Mouse (Mus musculus) layer of hippocampus, postnatal 14 days (tissue): ENCODE data around the gene Mcub. TPM values are rescaled to one million over a fixed set of nuclear protein-coding genes. Genes with fewer than 3 reads are reported as not detected.
A peak's percentile ranks its signal among the peaks of the same experiment; 100 is the strongest.

ENCODE experiments used
- DNase-seq, 2 experiments: peaks; one replicate each; pipeline ENCODE4 v3.0.0; 2021 to 2022; ENCODE audit warnings: low spot score in 2 of 2, mixed read lengths in 1 of 2
- long read RNA-seq, 2 experiments: library from polyadenylated mRNA; stranded (forward); transcript quantifications; one replicate each; pipeline ENCODE4 v2.0.0; 2021
- total RNA-seq, 2 experiments: library from RNA; stranded (reverse); gene quantifications; 2 replicates each; pipeline ENCODE4 v1.2.3; 2021

Gene Mcub
- 1 to 10 TPM; 4.7 to 5.9 TPM for total RNA-seq
- long read RNA-seq, experiment 1, partial matches to known transcripts = 0 of 4 reads
- long read RNA-seq, experiment 1, other reads (novel, unspliced or antisense) = 1 of 4 reads
- long read RNA-seq, experiment 2, partial matches to known transcripts = 0 of 6 reads
- long read RNA-seq, experiment 2, other reads (novel, unspliced or antisense) = 4 of 6 reads

DNA sequence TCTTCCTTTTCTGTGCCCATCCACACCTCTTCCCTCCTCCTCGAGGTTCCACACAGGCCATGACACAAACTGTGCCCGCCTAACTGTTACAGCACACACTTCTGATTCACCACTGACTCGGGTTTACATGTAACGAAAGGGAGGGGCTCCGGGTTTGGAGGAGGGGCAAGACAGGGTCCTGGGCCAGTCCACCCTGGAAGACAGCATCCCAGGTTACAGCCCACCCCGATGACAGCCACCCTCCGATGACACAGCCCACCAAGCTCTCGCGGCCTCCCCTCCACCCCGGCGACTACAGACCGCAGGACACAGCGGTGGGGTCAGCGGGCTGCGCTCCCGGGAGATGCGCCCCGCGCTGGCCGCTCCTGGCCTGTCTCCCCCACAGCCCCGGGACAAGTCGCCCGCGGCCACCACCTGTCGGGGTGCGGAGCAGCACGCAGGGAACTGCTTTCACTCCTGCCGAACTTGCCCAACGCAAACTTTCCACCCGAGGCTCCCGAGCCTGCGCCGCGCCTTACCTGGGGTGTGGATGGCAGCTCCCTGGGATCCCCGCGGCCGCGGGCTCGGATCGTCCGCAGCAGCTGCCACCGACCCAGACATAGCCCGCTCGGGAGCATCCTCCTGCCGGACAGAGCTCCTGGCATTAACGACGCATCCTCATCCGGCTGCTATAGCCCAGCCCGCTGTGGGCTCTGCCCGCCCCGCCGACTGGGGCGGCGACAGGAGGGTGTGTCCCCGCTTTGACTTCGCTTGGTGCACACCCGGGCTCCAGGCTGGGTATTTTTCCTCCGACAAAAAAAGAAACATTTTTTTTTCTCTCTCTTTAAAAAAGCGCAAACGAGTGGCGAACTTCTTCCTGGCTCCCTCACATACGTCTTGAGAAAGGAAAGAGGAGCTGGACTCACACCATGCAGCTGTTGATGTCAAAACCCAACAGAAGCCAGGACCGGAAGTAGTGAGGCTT, at the start of gene Mcub:
Mcub (minus strand) TSS at position 775 of the 964 bp plus-strand sequence.
- DNase-seq = no peak

DNA sequence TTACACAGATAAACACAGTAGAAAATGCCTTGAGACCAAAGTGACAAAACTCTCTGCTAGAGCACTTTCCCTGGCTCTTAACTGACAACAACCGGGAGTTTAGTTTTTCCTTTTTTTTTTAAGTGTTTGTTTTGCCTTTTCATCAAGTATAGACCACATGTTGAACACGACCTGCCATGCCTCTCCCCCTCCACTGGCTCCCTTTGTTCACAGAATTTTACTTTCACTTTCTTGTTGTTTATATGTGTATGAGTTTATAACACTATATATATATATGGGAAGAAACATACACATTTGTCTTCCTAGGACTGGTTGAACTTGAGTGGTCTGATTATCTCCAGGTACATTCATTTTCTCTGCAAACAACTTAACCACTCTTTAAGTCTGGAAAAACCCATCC, 42.9 kb upstream of the Mcub start:
- no peak for DNase-seq

DNA sequence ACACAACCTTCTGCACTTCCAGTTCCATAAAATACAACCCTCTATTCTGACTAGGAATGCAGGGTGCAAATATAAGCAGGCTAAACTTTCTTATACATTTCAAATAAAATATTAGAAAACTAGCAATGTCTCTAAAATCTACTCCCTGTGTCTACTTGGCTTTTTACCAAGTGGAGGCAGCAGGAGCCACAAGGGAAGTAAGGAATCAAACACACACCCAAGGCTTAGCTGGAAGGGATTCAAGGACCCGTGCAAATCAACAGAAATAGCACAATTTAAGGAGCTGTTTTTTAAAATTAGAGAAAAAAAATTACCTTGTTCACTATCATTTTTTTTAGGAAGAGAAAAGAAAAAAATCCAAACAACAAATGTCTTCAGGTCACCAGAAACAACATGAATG, 41.2 kb upstream of the Mcub start:
- DNase-seq = no peak

DNA sequence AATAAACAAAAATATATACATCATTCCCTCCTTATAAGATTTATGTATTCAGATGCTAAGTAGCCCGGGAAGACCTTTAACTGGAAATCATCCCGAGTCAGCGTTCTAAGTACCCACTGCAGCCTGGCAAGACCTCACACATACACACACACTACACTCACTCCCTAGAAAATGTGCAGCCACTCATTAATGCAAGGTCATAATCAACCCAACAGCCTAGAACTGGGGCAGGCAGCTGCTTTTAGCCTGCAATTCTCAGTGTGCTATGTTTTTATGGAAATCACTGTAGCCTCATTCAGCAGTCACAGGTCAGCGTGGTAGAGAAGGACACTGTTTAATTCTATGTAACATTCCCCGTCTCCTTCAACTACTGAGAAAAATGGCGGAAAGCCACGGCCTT, 36.1 kb upstream of the Mcub start:
- no peak for DNase-seq

DNA sequence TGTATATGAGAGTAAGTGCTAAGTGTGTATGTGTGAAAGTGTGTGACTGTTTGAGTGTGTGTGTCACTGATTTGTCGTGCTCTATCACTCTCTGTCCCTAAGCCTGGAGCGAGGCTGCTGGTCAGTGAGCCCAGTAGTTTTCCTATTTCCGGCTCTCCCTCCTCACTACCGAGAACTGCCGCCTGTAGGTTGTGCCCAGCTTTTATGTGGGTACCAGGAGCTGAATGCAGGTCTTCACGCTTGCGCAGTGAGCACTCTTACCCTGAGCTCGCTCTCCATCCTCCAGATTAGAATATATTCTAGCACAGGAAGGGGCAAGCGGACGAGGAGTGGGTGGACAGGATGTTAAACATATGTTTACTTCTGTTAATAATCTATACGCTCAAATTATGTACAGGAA, 30.9 kb upstream of the Mcub start:
- DNase-seq = no peak

DNA sequence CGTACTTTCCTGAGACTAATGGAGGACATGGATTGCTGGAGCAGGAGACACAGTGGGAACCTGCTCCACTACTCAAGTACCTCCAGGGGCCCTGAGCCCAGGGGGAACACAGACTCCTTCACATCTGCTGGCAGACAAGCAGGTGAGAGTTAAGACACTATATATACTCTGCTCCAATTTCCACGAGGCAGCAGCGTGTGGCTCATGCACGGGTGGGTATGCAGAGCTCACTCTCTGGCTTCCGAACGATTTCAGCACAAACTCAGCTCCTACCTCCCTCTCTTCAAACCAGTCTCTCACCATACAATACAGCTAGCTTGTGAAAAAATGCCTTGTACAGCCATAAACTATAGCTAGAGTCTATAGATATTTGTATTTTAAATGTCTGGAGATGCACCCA, 28.5 kb upstream of the Mcub start:
- DNase-seq = no peak

DNA sequence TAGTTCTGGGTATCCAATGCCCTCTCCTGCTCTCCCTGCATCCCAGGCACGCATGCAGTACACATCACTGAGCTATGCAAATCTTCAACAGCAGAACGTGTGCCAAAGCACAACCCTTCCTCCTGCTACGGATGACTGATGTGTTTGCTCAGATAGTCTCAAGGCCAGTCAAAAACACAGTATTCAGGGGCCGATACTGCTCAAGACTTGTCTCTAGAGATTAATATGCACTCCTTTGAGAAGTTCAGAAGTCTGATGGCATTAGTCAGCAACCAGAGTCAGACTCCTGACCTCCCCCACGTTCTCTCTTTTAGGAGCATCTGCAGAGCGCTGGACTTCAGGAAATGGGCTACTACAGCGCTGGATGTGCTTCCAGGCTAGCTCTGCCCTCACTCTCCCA, 28.0 kb upstream of the Mcub start:
- no peak for DNase-seq

DNA sequence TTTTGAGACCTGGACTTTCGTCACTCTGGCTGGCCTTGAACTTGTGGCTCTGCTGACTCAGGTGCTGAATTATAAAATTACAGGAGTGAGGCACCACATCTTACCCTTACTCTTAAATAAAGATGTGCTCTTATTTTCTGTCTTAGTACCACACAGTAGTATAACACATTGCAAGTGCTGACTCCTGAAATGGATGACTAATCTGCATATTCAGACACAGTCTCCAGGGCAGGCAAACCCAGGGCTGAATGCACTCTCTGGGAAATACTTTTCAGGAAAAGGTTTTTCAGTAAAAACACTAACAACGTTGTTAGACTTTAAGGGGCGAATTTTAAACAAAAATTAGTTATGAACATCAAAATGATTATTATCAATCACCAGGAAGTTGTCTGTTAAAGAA, 27.3 kb upstream of the Mcub start:
- no peak for DNase-seq

DNA sequence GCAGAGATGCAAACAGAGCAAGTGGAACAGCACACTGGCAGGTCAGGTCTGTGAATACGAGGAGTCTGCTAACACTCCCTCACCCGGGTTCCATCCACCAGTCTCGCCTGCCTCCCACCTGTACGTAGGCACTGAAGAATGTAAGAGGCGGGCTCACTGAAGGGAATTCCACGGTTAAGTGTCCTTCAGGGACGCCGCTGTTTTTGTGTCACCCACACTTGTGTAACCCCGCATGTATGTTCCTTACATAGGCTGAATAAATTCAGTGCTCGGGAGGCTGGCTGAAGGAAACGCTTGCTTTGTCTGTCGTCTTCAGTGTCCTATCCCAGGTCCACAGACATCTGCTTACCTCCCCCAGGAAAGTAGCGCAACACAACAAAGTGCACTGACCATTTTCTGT, 17.3 kb upstream of the Mcub start:
- no peak for DNase-seq

DNA sequence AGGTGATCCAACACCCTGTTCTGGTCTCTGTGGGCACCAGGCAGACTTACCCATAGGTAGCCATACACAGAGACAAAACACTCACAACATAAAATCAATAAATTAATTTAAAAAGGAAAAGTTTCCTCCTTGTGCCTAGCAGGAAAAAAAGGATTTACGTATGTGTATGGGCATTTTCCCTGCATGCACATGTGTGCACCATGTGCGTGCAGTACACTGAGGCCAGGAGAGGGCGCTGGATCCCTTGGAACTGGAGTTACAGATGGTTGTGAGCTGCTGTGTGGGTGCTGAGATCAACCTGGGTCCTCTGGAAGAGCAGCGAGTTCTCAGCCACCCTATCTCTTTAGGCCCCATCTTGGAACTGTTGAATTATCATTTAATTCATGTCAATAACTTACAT, 15.3 kb upstream of the Mcub start:
- no peak for DNase-seq

DNA sequence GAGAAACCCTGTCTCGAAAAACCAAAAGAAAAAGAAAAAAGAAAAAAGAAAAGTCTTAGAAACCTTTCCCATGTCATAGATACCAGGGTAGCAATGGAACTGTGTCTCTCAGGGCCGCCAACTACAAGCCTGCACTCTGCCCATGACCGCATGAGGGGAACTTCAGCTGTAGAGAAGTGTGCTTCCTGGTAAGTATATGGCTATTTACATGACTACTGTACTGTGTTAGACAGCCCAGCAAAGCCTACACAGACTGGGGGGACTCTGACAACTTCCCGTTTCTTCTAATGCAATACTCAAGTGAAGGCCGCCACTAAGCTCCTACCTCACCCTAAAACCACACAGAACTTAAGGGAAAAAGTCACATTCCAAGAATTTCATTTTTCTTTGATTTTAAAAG, 14.8 kb upstream of the Mcub start:
- no peak for DNase-seq

DNA sequence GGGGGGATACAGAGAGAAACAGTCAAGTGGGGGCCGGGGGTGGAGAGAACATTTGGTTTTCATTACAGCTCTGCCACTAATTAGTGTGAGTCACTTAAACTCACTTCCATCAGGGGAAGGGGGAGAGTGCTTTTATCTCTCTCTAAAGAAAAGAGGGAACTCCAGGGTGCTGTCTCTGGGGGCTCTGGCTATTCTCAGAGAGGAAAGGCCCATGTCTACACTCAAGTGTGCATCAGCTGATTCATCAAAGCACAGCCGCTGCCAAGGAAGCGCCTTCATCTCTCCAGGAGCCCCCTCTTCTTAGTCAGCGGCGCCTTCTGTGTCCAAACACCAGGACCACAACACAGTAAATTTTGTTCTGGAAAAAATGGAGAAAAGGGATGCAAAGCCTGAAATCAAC, 12.3 kb upstream of the Mcub start:
- DNase-seq = no peak

DNA sequence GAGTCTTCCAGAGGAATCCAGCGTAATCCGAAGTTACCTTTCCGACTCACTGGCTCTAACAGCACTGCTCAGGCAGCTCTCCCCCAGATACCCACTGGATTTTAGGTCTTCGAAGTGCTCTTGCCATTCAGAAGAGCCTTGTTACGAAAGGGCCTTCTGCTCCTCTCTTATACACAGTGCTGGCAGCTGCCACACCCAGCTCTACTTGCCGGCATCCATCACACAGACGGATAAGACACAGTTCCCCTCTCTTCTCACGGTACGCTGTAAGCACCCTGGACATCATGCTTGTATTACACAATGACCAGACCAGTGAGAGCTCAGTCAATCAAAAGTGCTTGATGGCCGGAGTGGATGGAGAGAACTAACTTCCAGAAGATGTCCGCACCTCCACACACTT, 11.8 kb upstream of the Mcub start:
- no peak for DNase-seq

DNA sequence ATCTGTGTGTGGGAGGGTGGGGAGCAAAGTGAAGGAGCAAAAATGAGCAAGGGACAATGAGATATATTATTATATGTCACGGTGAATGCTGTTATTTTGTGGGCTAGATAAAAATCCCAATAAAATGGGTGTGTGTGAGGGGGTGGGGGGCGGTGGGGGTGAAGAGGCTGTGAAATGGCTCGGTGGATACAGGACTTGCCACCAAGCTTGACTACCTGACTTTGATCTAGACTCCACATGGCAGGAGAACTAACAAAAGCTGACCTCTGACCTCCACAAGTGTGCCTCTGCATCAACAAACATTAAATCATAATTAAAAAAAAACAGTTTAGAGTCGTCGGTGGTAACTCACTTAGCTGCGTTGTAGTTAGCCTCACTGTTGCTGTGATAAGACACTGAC, 9.5 kb upstream of the Mcub start:
- no peak for DNase-seq

DNA sequence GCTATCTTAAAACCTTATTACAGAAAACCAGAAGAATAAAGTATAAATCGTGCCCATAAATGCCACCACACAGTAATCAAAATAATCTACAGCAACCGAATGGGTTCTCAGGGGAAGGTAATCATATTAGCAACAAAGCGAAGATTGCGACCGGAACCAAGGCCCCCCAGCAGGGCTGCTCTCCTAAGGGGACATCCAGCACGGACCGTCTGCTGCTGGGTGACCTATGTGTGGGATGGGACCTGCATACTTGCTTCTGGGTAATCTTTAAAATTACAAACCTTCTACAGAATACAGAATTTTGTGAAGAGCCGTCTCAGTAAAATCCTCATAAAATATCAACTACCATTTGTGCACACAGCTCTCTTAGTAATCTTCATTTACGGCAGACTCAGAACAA, 8.7 kb upstream of the Mcub start:
- no peak for DNase-seq

DNA sequence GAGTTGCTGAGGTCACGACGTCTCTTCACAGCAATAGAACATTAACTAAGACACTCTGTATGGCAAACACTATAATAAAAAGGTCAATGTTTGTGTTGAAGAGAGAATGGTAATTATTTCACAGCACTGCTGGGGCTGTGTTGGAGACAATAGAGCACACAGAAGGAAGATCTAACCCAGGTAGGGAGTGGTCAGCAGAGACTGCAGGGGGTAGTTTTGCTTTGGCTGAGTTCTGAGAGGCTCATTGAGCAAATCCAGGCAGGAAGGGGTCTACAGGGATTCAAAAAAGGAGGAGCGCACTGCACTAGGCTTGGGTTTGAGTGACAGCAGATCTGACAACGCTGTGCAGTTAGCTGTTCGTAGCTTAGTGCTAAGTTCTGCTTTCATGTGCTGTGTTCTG, 6.3 kb upstream of the Mcub start:
- DNase-seq = no peak

DNA sequence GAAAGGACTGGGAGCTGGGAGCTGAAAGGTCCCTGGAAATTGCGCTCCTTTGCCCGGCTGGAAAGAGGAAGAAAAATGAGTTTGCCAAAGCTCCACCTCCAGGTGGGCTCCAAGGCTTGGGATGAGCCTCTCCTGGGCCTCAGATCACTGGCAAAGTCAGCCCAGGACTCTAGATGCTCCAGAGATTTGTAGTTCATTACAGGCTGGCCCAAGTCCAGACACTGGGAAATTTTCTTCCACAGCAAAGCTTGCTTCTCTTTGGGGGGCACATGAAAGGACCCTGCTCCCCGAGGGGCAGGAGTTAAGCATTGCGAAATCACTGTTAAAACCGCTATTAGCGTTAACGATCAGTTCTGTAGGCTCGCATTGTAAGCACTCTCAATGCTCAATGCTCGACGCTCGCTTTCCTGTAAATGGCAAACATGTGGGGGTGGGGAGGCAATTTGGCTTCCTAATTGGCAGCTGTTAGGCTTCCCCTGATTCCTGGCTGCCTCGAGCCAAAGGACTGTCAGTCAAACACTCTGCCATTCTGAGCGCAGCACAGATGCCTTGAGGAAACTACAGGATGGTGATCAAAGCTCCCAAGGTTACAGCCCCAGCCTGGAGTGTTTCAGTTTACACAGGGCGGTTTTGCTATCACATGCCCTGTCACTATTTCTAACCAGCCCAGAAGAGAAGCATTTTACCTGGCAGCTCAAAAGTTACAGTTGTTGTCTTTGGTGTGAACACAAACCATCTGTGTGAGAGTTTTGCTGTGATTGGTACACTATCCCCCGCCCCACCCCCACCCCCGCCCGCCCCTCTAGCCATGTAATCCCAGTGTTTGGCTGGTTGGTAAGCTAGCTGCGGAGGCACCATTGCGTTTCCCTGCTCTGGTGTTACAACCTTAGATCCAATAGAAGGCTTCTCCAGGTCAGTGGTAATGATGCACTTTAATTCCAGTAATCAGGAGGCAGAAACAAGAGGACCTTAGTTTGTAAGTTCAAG, 816 bp upstream of the Mcub start:
- peak in 1 of 2 experiments; percentile 50 for DNase-seq

DNA sequence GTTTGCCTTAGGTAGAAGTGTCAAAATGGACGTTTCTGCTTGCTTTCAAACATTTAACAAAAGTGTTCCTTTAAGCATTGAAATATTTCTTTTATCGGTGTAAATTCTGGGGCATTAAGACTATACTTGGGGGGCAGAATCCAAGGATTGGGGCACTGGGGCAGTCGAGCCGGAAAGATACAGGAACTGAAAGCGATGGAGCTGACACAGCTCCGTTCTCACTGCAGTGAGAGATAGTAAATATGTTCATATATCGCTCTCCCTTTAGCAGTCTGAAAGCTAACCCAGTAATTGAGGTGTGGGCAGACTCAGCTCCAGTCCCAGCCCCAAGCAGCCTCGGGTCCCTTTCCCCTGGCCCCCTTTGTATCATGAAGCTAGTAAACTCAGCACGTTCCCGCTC, 975 bp downstream of the Mcub start:
- DNase-seq = no peak

DNA sequence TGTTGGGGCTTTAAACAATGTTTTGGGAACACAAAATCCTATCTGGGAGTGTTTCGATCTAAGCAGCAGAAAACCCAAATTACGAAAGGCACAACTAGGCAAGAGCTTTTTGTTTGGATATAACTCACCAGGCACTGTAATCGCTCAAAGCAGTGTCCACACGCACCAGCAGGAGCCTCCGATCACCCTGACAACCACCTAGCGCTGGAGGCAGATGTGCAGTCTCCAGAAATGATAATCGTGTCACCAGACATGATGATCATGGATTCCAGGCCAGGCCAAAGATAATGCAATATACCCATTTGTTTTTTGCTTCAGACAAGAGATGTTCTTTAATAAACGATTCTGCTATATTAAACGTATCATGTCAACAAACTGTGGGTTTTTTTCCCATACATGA, 2.1 kb downstream of the Mcub start:
- no peak for DNase-seq

DNA sequence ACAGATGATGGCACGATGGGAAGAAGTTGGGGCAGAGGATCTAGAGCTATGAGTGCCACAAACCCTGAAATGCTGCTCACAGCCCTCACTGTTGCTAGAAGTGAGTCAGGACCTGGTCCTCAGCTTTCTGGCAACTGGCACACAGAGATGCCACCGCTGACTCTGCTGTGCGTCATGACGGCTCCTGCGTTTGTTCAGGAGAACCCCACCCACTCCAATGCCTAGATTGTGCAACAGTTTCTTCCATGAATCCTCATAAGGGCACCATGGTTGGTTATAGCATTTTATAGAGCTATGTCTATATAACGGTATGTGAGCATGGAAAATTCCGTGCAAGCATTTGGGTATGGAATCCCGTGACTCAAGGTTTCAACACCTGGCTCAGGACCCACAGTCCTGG, 5.3 kb downstream of the Mcub start:
- DNase-seq = no peak

DNA sequence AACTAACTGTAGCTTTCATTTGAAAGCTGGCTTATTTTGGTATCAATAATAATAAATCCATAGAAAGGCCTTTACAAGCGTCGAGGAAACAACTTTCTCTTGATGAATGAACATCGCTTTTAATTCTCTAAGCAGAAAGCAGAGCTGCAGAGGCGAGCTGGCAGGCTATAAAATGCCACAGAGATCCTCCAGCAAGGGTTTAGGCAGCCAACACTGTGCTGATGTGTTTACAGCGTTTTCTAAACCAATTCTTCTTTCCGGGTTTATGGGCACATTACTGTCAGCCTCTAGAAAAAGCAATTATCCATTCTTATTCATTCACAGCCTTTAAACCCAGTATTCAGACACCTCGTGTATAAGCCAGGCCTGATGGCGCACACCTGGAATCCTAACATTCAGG, 7.5 kb downstream of the Mcub start:
- DNase-seq = no peak

DNA sequence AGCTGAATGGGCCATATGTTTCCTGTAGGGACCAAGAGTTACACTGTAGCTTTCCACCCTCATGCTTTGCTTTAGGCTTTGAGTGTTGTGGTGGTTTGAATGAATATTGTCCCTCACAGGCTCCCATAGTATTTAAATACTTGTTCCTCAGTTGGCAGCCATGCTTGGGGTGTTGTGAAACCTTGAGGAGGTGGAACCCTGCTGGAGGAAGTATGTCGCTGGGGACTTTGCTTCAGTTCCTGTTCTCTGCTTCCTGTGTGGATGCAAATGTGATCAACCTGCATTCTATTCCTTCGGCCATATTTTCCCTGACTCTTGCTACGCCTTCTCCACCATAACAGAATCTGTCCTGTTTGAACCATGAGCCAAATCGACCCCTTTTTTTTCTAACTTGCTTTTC, 16.7 kb downstream of the Mcub start:
- DNase-seq = no peak
